Mouse (Mus musculus) NIH3T3 (cell line): ENCODE results near the gene Hist1h4c.

ENCODE experiments used
- DNase-seq: peaks from one replicate; pipeline ENCODE4 v3.0.0-alpha.2; 2012; ENCODE audit warnings: low read depth

Hist1h4c gene

GRCm38 (mm10) chr13:23698300-23698693, at the start of gene Hist1h4c:
Gene Hist1h4c (minus strand): TSS chr13:23698454.
- DNase-seq = peak; percentile 97

- no peak for DNase-seq
Measured at GRCm38 (mm10) chr13:23747892-23748288, 49.6 kb upstream of the Hist1h4c start.

GRCm38 (mm10) chr13:23747081-23747891, 49.0 kb upstream of the Hist1h4c start:
- no peak for DNase-seq

- peak; percentile 84 for DNase-seq
Measured at GRCm38 (mm10) chr13:23746201-23747080, 48.2 kb upstream of the Hist1h4c start, which contains the start of gene Hist1h2bb. Gene Hist1h2bb (plus strand): TSS chr13:23746734.

GRCm38 (mm10) chr13:23745381-23746161, 47.3 kb upstream of the Hist1h4c start, which contains the start of gene Hist1h3c:
Gene Hist1h3c (minus strand): TSS chr13:23745602.
- DNase-seq = peak; percentile 92

- DNase-seq = no peak
Measured at GRCm38 (mm10) chr13:23744421-23745380, 46.4 kb upstream of the Hist1h4c start.

- no peak for DNase-seq
Measured at GRCm38 (mm10) chr13:23743963-23744362, 45.7 kb upstream of the Hist1h4c start.

GRCm38 (mm10) chr13:23743215-23743614, 45.0 kb upstream of the Hist1h4c start:
- no peak for DNase-seq

GRCm38 (mm10) chr13:23742007-23742406, 43.8 kb upstream of the Hist1h4c start:
- DNase-seq = no peak

GRCm38 (mm10) chr13:23740910-23741309, 42.7 kb upstream of the Hist1h4c start:
- peak; percentile 23 for DNase-seq

GRCm38 (mm10) chr13:23740256-23740840, 42.1 kb upstream of the Hist1h4c start:
- DNase-seq = peak; percentile 38

GRCm38 (mm10) chr13:23739922-23740252, 41.6 kb upstream of the Hist1h4c start:
- no peak for DNase-seq

- peak; percentile 94 for DNase-seq
Measured at GRCm38 (mm10) chr13:23739069-23739921, 41.0 kb upstream of the Hist1h4c start.

GRCm38 (mm10) chr13:23738677-23739068, 40.4 kb upstream of the Hist1h4c start, which contains the start of gene Hist1h1c:
Gene Hist1h1c (plus strand): TSS chr13:23738808.
- DNase-seq = peak; percentile 95

- DNase-seq = peak; percentile 59
Measured at GRCm38 (mm10) chr13:23738041-23738440, 39.8 kb upstream of the Hist1h4c start.

- DNase-seq = no peak
Measured at GRCm38 (mm10) chr13:23737091-23737490, 38.8 kb upstream of the Hist1h4c start.

- DNase-seq = peak; percentile 63
Measured at GRCm38 (mm10) chr13:23732156-23732804, 34.0 kb upstream of the Hist1h4c start.

GRCm38 (mm10) chr13:23730479-23730878, 32.2 kb upstream of the Hist1h4c start:
- DNase-seq = no peak

GRCm38 (mm10) chr13:23729706-23730105, 31.5 kb upstream of the Hist1h4c start:
- DNase-seq = no peak
